Mouse (Mus musculus) ovary, postnatal 36 days (tissue): ENCODE results near the gene 1110032F04Rik.

ENCODE experiments used
- DNase-seq: peaks from one replicate; pipeline ENCODE4 v3.0.0; 2022; ENCODE audit warnings: low spot score, mixed read lengths

Gene 1110032F04Rik

DNA sequence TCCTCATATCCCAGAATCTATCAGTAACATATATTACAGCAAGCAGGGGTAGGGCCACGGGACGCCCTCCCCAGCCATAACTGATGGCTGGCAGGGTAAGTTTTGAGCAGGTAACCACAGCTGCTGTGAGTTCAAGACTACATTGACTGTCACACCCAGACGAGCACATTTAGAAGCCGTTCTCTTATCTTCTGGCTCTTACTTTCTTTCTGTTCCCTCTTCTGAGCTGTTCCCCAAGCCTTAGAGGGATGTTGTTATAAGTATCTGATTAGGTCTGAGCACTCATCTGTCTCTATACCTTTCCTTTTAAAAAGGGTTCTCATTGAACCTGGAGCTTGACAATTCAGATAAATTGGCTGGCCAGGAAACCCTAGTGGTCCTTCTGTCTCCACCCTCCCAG lies 38.1 kb downstream of the 1110032F04Rik start:
- no peak for DNase-seq
